Mouse (Mus musculus): Measurements from ENCODE around the gene Cdkal1.

GRCm38 (mm10) chr13:29411176-29411575 lies 444.3 kb downstream of the Cdkal1 start:
- TF ChIP-seq POLR2A (IDR thresholded peaks at IDR 0.05; ENCODE audit: insufficient read length, low read depth) (no peak), MYOD1 (IDR thresholded peaks at IDR 0.05; ENCODE audit: control insufficient read depth in 1 of 3, insufficient read length in 2 of 3, low read depth in 2 of 3) (no peak), MAX (IDR thresholded peaks at IDR 0.05; ENCODE audit: low read depth) (no peak), TCF12 (IDR thresholded peaks at IDR 0.05; ENCODE audit: insufficient read depth, poor library complexity, severe bottlenecking) (no peak), CEBPB (IDR thresholded peaks at IDR 0.05; ENCODE audit: insufficient read depth, poor library complexity, severe bottlenecking) (no peak), USF1 (IDR thresholded peaks at IDR 0.05; ENCODE audit: low read depth) (no peak)

Data from myocyte (in vitro differentiated cells).